Mouse (Mus musculus): Measurements from ENCODE around the gene Ice1.

GRCm38 (mm10) chr13:70612837-70613236 is 24.6 kb downstream of the Ice1 start:
- TF ChIP-seq E2F4 (IDR thresholded peaks at IDR 0.05; ENCODE audit: insufficient read depth) (no peak), POLR2A (IDR thresholded peaks at IDR 0.05; ENCODE audit: insufficient read length, low read depth) (no peak), SRF (IDR thresholded peaks at IDR 0.05; ENCODE audit: control insufficient read depth, insufficient read length, low read depth) (no peak), MYOD1 (IDR thresholded peaks at IDR 0.05; ENCODE audit: control insufficient read depth in 1 of 3, insufficient read length in 2 of 3, low read depth in 2 of 3) (no peak), MYOG (IDR thresholded peaks at IDR 0.05; ENCODE audit: control insufficient read depth in 1 of 3, insufficient read depth in 1 of 3, insufficient read length in 2 of 3, low read depth in 2 of 3) (no peak), TCF3 (IDR thresholded peaks at IDR 0.05; ENCODE audit: insufficient read length, low read depth) (no peak)

Data from myocyte (in vitro differentiated cells).